Mouse (Mus musculus): ENCODE measurements around the gene Ndufv2. TPM values are rescaled to one million over a fixed set of nuclear protein-coding genes. Genes with fewer than 3 reads are reported as not detected.
A peak's percentile ranks its signal among the peaks of the same experiment; 100 is the strongest.

Gene Ndufv2
- polyA plus RNA-seq, 1 experiment from 2014 or later: 463 TPM

DNA sequence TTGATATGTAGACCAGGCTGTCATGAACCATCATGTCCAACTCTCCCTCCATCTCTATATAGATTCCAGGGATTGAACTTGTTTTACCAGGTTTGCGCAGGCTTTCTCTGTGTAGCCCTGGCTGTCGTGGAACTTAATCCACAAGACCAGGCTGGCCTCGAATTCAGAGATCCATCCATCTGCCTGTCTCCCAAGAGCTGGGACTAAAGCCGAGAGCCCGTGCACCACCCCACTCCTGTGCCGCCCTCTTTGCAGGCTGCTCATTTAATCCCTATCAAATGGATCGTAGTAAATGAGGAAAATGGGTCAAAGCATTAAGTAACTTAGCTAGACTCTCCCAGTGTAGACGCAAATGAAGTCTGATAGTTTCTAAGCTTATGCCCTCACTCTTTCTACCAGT lies 6.1 kb upstream of the Ndufv2 start:
- Histone ChIP-seq H3K9me3 (no peaks in the 10 kb centered on the region), H3K4me3 (no peak overlapping the region), H3K27ac (no peak overlapping the region), H3K36me3 (no peaks in the 10 kb centered on the region), H3K4me1 (peaks cover 13% of the 10 kb centered on the region), H3K27me3 (ENCODE audit: insufficient read depth, poor library complexity, severe bottlenecking) (no peaks in the 10 kb centered on the region)
- DNase-seq (ENCODE audit: low spot score): peak; percentile 63
- WGBS: 72% methylated on average over 8 of the region's 8 CpGs

GRCm38 (mm10) chr17:66106601-66107267 lies 5.4 kb upstream of the Ndufv2 start:
- H3K27ac ChIP-seq: no peak overlapping the region
- peak; percentile 72 for DNase-seq (ENCODE audit: low spot score)
- no peaks in the 10 kb centered on the region for H3K9me3 ChIP-seq
- no peaks in the 10 kb centered on the region for H3K36me3 ChIP-seq
- WGBS: 51% methylated on average over 10 of the region's 10 CpGs
- H3K4me1 ChIP-seq: peaks cover 8% of the 10 kb centered on the region
- no peak overlapping the region for H3K4me3 ChIP-seq
- H3K27me3 ChIP-seq (ENCODE audit: insufficient read depth, poor library complexity, severe bottlenecking): no peaks in the 10 kb centered on the region

DNA sequence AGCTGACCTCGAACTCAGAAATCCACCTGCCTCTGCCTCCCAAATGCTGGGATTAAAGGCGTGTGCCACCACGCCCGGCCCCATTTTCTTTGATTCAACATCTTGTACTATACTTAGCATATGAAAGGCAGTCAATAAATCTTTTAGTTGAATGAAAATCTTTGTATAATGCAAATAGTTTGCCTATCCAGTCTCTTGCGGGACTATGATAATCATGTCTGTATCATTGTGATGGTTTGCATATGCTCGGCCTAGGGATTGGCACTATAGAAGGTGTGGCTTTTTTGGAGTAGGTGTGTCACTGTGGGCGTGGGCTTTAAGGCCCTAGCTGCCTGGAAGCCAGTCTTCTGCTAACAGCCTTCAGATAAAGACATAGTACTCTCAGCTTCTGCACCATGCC lies 2.7 kb upstream of the Ndufv2 start:
- no peaks in the 10 kb centered on the region for H3K9me3 ChIP-seq
- no peak overlapping the region for H3K4me3 ChIP-seq
- H3K27me3 ChIP-seq (ENCODE audit: insufficient read depth, poor library complexity, severe bottlenecking): no peaks in the 10 kb centered on the region
- H3K4me1 ChIP-seq: peaks cover 6% of the 10 kb centered on the region
- H3K36me3 ChIP-seq: no peaks in the 10 kb centered on the region
- no peak overlapping the region for H3K27ac ChIP-seq
- no peak for DNase-seq (ENCODE audit: low spot score)
- WGBS: 88% methylated on average over 7 of the region's 7 CpGs

DNA sequence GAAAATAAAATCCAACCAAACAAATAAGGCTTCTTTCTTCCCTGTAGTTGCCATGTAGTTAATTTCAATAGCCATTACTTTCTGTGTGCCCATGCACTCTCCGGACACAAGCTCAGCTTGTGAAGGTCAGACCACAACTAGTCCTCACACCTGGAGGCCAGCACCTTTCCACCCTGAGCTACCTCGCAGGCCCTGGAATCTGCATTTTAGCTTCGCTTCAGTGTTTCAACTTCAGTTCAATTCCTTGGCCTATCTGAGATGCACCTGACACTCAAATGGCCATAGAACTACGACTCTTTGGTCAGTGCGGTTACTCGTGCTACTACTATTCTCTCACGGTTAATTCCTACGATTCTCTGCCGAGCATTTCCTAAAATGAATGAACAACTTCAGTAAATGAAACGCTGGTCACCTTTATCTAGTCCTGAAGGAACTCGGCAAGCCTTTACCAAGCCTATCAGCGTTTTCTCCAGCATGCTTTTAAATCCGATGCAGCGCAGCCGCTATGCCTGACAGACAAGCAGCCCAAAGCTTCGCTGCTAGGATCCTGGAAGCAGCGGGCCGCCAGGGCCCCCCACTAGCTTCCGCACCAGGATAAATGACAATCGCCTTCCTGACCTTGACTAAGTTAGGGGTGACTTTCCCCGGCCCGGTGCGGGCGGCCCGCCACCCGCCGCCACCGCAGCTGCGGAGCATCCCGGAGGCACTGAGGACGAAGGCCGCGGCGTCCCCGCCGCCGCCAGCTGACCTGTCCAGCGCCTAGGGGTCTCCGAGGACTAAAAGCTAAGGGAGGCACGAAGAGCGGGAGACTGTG lies 586 bp downstream of the Ndufv2 start:
- 1% methylated on average over 41 of the region's 41 CpGs for WGBS
- H3K4me3 ChIP-seq: peak overlapping the region; percentile 94
- no peaks in the 10 kb centered on the region for H3K27me3 ChIP-seq (ENCODE audit: insufficient read depth, poor library complexity, severe bottlenecking)
- H3K4me1 ChIP-seq: peaks cover 6% of the 10 kb centered on the region
- DNase-seq (ENCODE audit: low spot score): peak; percentile 81
- H3K27ac ChIP-seq: peak overlapping the region; percentile 99
- H3K9me3 ChIP-seq: no peaks in the 10 kb centered on the region
- H3K36me3 ChIP-seq: no peaks in the 10 kb centered on the region

GRCm38 (mm10) chr17:66092664-66093063 lies 8.7 kb downstream of the Ndufv2 start:
- H3K9me3 ChIP-seq: no peaks in the 10 kb centered on the region
- H3K4me1 ChIP-seq: no peaks in the 10 kb centered on the region
- H3K27ac ChIP-seq: no peak overlapping the region
- H3K36me3 ChIP-seq: peaks cover 32% of the 10 kb centered on the region
- no peaks in the 10 kb centered on the region for H3K27me3 ChIP-seq (ENCODE audit: insufficient read depth, poor library complexity, severe bottlenecking)
- no peak for DNase-seq (ENCODE audit: low spot score)
- WGBS: 85% methylated on average over 3 of the region's 3 CpGs
- no peak overlapping the region for H3K4me3 ChIP-seq

DNA sequence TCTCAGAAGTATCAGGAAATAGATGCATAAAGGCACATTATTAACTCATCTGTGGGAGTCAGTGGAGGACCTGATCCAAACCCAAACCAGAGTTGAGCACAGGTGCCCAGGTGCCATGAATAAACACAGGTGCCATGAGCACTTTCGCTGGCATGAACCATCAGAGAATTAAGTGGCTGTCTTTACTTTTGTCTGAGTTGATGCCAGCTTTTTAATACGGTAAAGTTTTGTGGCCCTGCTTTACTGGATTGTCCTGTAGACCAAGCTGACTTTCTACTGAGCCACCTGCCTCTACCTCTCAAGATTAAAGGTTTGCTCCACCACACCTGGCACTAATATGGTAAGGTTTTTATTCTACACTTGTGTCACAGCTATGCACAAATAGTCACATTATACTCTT lies 9.3 kb downstream of the Ndufv2 start:
- WGBS: 94% methylated on average over 2 of the region's 2 CpGs
- no peaks in the 10 kb centered on the region for H3K9me3 ChIP-seq
- no peak for DNase-seq (ENCODE audit: low spot score)
- no peak overlapping the region for H3K27ac ChIP-seq
- no peaks in the 10 kb centered on the region for H3K27me3 ChIP-seq (ENCODE audit: insufficient read depth, poor library complexity, severe bottlenecking)
- H3K4me3 ChIP-seq: no peak overlapping the region
- no peaks in the 10 kb centered on the region for H3K4me1 ChIP-seq
- H3K36me3 ChIP-seq: peaks cover 38% of the 10 kb centered on the region

- WGBS: 89% methylated on average over 2 of the region's 2 CpGs
- no peak for DNase-seq (ENCODE audit: low spot score)
- H3K36me3 ChIP-seq: peaks cover 44% of the 10 kb centered on the region
Observed at GRCm38 (mm10) chr17:66091392-66091791, 10.0 kb downstream of the Ndufv2 start.

DNA sequence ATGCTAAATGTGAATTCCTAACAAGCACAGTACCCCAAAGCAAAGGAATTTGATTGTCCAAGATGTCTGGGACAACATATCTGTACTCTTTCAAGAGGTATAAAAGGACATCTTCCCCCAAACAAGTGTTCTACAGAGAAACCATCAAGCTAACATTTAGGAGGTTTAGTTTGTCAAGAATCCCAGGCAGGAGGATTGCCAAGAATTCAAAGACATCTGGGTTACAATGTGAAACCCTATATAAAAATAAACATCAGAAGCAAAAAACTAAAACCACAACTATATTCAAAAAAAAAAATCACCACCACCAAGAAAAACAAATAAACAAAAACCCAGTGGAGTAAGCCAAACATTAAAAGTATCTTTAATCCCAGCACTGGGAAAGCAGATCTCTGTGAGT lies 11.1 kb downstream of the Ndufv2 start:
- Histone ChIP-seq H3K9me3 (no peaks in the 10 kb centered on the region), H3K27ac (no peak overlapping the region), H3K4me3 (no peak overlapping the region), H3K4me1 (no peaks in the 10 kb centered on the region), H3K36me3 (peaks cover 55% of the 10 kb centered on the region), H3K27me3 (ENCODE audit: insufficient read depth, poor library complexity, severe bottlenecking) (no peaks in the 10 kb centered on the region)
- no peak for DNase-seq (ENCODE audit: low spot score)

More at GRCm38 (mm10) chr17:66091392-66091791, 10.0 kb downstream of the Ndufv2 start:
- no peaks in the 10 kb centered on the region for H3K9me3 ChIP-seq
- H3K27me3 ChIP-seq (ENCODE audit: insufficient read depth, poor library complexity, severe bottlenecking): no peaks in the 10 kb centered on the region
- no peak overlapping the region for H3K4me3 ChIP-seq
- H3K4me1 ChIP-seq: no peaks in the 10 kb centered on the region
- H3K27ac ChIP-seq: no peak overlapping the region

DNA sequence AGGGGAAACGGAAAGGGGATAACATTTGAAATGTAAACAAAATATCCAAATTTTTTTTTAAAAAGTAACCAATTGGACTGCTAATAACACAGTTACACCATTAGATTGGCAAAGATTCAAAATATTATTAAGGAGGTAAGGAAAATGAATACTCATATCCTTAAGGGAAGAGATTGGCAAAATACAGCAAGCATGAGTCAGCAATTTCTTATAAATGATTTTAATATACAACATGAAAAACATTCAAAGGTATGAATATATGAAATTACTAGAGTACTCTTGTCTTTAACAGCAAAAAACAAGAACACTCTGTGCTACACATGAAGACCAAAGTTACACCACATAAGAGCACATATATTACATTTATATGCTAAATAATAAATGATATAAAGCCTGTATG lies 16.3 kb downstream of the Ndufv2 start:
- Histone ChIP-seq H3K36me3 (peaks cover 63% of the 10 kb centered on the region), H3K4me1 (no peaks in the 10 kb centered on the region; the same call in 1 of the 2 replicates), H3K27ac (no peak overlapping the region), H3K4me3 (no peak overlapping the region), H3K9me3 (no peaks in the 10 kb centered on the region), H3K27me3 (ENCODE audit: insufficient read depth, poor library complexity, severe bottlenecking) (no peaks in the 10 kb centered on the region)
- no peak for DNase-seq (ENCODE audit: low spot score)
- 81% methylated on average over 1 of the region's 1 CpGs for WGBS

- H3K4me3 ChIP-seq: no peak overlapping the region
- DNase-seq (ENCODE audit: low spot score): no peak
- H3K9me3 ChIP-seq: no peaks in the 10 kb centered on the region
- WGBS: 29% methylated on average over 1 of the region's 1 CpGs
- H3K27me3 ChIP-seq (ENCODE audit: insufficient read depth, poor library complexity, severe bottlenecking): no peaks in the 10 kb centered on the region
- no peak overlapping the region for H3K27ac ChIP-seq
- no peaks in the 10 kb centered on the region; the same call in 1 of the 2 replicates for H3K4me1 ChIP-seq
- H3K36me3 ChIP-seq: peaks cover 69% of the 10 kb centered on the region
Observed at GRCm38 (mm10) chr17:66084486-66084885, 16.9 kb downstream of the Ndufv2 start.

GRCm38 (mm10) chr17:66077437-66077850 lies 23.9 kb downstream of the Ndufv2 start:
- H3K9me3 ChIP-seq: no peaks in the 10 kb centered on the region
- H3K4me3 ChIP-seq: peak overlapping the region; percentile 82
- peaks cover 31% of the 10 kb centered on the region for H3K36me3 ChIP-seq
- 1% methylated on average over 23 of the region's 23 CpGs for WGBS
- no peaks in the 10 kb centered on the region for H3K4me1 ChIP-seq
- DNase-seq (ENCODE audit: low spot score): no peak
- H3K27me3 ChIP-seq (ENCODE audit: insufficient read depth, poor library complexity, severe bottlenecking): no peaks in the 10 kb centered on the region
- H3K27ac ChIP-seq: peak overlapping the region; percentile 89

DNA sequence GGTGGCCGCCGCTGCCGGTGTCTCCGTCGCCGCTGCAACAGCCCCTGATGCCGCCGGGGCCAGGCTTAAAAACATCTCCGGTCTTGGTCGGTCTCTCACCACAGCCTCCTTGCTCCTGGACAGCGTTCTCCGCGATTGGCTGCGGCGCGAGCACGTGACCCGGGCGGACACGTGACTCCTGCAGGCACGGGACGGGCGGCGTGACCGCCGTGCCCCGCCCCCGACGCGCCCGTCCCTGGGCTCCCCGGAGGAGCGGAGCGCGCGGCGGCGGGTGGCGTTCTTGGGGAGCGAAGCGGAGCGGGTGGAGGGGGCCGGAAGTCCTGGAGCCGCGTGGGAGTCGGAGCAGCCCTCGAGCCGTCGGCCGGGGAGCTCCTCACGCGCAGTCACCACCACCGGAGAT lies 24.4 kb downstream of the Ndufv2 start, which contains the start of gene Ankrd12:
TSS of gene Ankrd12 (minus strand) at position 156 of the 400 bp plus-strand sequence.
- H3K4me1 ChIP-seq: no peaks in the 10 kb centered on the region
- H3K36me3 ChIP-seq: peaks cover 30% of the 10 kb centered on the region
- H3K27ac ChIP-seq: peak within 1 kb of the TSS; percentile 89
- under 1% methylated on average over 53 of the region's 53 CpGs for WGBS
- no peaks in the 10 kb centered on the region for H3K9me3 ChIP-seq
- H3K27me3 ChIP-seq (ENCODE audit: insufficient read depth, poor library complexity, severe bottlenecking): no peaks in the 10 kb centered on the region
- DNase-seq (ENCODE audit: low spot score): peak; percentile 97
- H3K4me3 ChIP-seq: peak within 1 kb of the TSS; percentile 82

GRCm38 (mm10) chr17:66076174-66076927 lies 25.0 kb downstream of the Ndufv2 start:
- no peaks in the 10 kb centered on the region for H3K9me3 ChIP-seq
- no peaks in the 10 kb centered on the region for H3K4me1 ChIP-seq
- no peak for DNase-seq (ENCODE audit: low spot score)
- peak overlapping the region; percentile 82 for H3K4me3 ChIP-seq
- H3K36me3 ChIP-seq: peaks cover 26% of the 10 kb centered on the region
- H3K27me3 ChIP-seq (ENCODE audit: insufficient read depth, poor library complexity, severe bottlenecking): no peaks in the 10 kb centered on the region
- H3K27ac ChIP-seq: peak overlapping the region; percentile 89
- under 1% methylated on average over 95 of the region's 95 CpGs for WGBS
